Mouse (Mus musculus) cortical plate, adult 2 months (tissue): ENCODE data around the gene Eps8l2.

Experiments
- CTCF ChIP-seq: fragments of 200-500 bp; IDR thresholded peaks from 2 replicates; pipeline ENCODE4 v1.5.1; 2011; ENCODE audit warnings: mild to moderate bottlenecking, control low read depth, low read length; ENCODE audit not compliant: insufficient read depth; ENCODE audit errors: extremely low read depth
- POLR2A ChIP-seq: fragments of 200-500 bp; IDR thresholded peaks from 2 replicates; pipeline ENCODE4 v1.6.1; 2011; ENCODE audit warnings: mild to moderate bottlenecking, low read length, control low read depth; ENCODE audit not compliant: insufficient read depth; ENCODE audit errors: extremely low read depth

DNA sequence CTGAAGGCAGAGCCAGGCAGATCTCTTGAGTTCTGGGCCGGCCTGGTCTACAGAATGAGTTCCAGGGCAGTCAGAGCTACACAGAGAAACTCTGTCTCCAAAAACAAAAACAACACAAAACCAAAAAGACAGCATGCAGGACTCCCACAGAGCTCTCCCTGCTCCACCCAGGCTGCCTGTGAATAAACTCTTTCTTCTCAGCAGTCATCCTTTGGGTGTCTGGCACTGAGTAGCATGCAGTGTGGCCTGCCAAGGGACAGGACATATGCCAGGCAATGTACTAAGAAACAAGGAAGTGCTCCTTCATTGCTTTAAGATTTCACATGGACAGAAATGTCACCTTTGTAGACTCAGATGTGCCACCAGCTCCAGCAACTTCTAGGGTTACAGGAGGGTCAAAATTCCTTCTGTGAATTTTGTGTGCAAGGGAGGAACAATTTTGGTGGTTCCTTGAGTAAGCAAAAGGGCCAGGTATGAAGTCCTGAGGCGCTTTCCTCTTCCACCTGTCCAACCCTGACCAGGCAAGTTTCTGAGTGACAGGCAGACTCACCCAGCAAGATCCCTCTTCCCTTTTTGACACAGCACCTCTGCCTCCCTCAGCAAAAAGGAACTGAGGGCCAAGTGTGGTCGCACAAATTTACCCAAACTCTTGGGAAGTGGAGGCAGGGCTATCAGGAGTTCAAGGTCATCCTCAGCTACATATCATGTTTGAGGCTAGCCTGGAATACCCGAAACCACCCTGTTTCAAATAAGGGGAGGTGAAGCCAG lies 42.6 kb downstream of the Eps8l2 start:
- no peak for TF ChIP-seq POLR2A
- TF ChIP-seq CTCF, result no peak
